Mouse (Mus musculus): ENCODE data around the gene Ids. TPM values are rescaled to one million over a fixed set of nuclear protein-coding genes. Genes with fewer than 3 reads are reported as not detected.
A peak's percentile ranks its signal among the peaks of the same experiment; 100 is the strongest.

Ids gene
- total RNA-seq, 2 experiments from 2014 or later = 286 to 303 TPM

DNA sequence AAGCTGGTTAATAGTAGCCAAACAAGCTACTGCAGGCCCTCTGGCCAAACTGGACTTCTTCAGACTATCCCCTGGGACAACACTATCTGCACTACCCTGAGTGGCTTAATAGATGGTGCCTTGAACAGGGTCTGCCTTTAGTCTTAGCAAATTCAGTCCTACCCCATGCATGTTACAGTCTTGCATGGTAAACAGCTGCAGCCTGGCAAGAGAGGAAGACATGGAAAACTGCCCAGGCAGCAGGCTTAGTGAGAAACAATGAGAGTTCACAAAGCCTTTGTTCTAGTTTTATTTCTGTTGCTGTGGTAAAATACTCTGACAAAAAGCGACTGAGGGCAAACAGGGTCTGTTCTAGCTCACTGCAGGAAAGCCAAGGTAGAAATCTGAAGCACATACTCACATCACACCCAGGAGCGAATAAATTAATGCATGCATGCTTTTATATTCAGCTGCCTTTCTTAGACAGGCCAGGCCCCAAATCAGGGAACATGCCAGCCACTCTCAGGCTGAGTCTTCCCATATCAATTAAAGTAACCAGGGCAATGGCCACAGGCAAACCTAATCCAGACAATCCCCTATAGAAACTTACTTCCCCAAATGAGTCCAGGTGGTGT, 36.2 kb downstream of the Ids start:
- no peak for TF ChIP-seq CTCF (conservative IDR thresholded peaks at IDR 0.05)
- no peak overlapping the region for H3K4me3 ChIP-seq
- no peak for DNase-seq (ENCODE audit: low spot score in 2 of 2)
- H3K27ac ChIP-seq = peak overlapping the region; percentile 61

DNA sequence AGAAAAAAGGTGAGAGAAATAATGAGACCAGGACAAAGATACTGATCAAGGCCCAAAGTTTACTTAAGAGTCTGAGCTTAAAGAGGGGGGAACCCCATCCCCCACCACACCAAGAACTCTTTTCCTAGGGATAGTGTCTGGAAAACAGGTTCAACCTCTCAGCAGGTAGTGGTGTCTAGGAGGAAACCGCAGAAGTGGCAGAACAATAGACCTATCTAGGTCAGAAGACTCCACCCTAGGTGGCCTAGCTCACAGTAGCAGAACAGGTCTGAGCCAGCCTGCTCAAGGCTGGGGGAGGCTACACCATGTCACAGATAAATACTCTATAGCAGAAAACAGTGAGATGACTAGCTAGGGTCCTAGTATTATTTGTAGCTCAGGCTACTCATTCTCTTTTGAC, 37.2 kb downstream of the Ids start:
- no peak for TF ChIP-seq CTCF (conservative IDR thresholded peaks at IDR 0.05)
- no peak overlapping the region for H3K4me3 ChIP-seq
- H3K27ac ChIP-seq = no peak overlapping the region
- DNase-seq (ENCODE audit: low spot score in 2 of 2) = no peak

DNA sequence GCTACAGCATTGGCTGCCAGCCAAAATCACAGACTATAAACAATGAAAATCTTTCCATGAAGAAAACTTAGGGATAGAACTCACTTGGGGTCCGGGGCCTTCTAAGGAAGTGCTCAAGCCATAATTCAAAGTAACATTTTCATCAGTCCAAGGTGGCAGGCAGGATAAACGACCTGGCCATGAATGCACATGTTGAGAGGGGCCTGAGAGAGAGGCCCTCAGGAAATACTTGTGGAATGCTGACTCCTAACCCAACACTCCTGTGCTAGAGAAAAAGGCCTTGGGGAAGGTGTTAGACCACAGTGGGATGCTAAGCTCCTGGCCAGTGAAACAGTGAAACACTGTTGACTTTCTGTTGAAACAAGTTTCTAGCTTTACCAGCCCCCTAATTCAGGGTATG, 45.6 kb downstream of the Ids start:
- Histone ChIP-seq H3K27ac (no peak overlapping the region), H3K4me3 (no peak overlapping the region)
- TF ChIP-seq CTCF (conservative IDR thresholded peaks at IDR 0.05) = no peak
- DNase-seq (ENCODE audit: low spot score in 2 of 2) = no peak

DNA sequence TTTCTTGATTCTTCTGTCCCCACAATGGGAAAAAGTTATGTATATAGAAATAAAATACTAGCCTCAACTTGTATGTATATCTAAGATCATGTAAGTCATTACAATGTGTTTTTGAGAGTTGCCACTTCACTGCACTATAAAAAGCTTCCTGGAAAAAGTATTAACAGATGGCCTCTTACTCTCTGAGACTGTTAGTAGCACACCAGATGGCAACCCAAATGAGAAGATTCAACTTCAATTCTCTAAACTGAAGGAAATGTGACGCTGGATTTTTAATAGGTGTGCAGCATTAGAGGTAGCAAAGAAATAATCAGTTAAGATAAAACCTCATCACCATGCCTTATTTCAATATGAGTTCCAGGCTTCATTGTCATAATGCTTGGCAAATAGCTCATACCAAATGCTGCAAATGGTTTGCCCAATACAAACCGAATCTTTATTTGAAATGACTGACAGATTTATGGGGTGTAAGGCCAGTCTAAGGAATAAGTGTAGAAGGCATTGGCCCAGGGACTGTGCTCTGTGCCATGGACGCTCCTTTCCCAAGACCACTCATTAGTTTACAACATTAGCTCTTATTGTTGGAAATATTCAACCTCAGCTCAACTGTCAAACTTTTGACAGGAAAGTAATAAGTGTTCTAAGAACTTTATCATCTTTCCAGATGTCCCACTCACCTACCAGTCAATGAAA, 49.8 kb downstream of the Ids start:
- no peak for TF ChIP-seq CTCF (conservative IDR thresholded peaks at IDR 0.05)
- Histone ChIP-seq H3K4me3 (no peak overlapping the region), H3K27ac (no peak overlapping the region)
- DNase-seq (ENCODE audit: low spot score in 2 of 2) = peak in 1 of 2 experiments; percentile 23

Other genes starting within 250 kb of the Ids start
- 10 to 100 TPM; 14.3 to 16.5 TPM for gene 1110012L19Rik, start 20.8 kb upstream of the Ids start, total RNA-seq (2021)
- gene Tmem185a, start 112.1 kb upstream of the Ids start, total RNA-seq (2021) = 10 to 100 TPM; 50.1 to 51.3 TPM